Mouse (Mus musculus): Measurements from ENCODE around the gene Ankfy1. TPM values are rescaled to one million over a fixed set of nuclear protein-coding genes. Genes with fewer than 3 reads are reported as not detected.
"Not testable (repeated sequence)": the region's sequence is repeated elsewhere in the genome, so short reads cannot be mapped to it uniquely, and the experiment has no call there.

Gene Ankfy1
- polyA plus RNA-seq, 1 experiment from 2014 or later, result 21.0 TPM

DNA sequence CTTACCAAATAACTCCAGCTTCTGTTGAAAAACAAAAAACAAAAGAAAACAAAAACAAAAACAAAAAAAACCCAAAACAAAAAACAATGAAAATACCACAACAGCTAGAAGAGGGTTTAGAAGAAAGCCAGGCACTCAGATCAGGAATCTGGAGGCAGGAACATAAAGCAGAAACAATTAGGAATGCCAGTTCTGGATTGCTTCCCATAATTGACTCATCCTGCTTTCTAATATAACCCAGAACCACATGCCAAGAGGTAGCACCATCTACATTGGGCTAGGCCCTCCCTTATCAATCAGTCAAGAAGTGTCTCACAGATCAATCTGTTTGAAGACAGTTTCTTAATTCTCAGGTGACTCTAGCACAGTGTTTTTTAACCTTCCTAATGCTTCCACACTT is 9.1 kb upstream of the Ankfy1 start:
- Histone ChIP-seq H3K27ac (replicated peaks) (no peak overlapping the region), H3K4me3 (replicated peaks) (no peak overlapping the region), H3K9me3 (replicated peaks) (no peaks in the 10 kb centered on the region), H3K27me3 (no peaks in the 10 kb centered on the region), H3K4me1 (no peaks in the 10 kb centered on the region), H3K36me3 (peaks cover 7% of the 10 kb centered on the region), H3K4me2 (replicated peaks) (no peak overlapping the region), H3K9ac (no peak overlapping the region)
- no peak for ATAC-seq (ENCODE audit: insufficient number of reproducible peaks, low FRiP score, low TSS enrichment, low read depth)

DNA sequence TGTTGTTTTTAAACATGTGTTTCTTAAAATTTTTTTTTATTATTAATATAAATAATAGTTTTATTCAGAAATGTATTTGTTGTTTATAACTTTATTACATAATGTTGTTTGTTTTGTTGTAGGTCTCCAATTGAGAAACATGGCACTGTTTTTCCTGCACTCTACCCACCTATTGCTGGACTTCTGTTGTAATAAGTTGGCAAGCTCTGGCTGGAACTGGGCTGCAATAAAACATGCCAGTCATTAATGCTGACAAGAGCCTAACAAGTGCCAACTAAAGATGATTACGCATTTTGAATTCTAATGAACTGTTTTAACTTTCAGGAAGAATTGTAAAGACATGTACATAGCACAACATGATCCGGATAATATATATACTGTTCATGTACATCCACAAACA is 6.4 kb upstream of the Ankfy1 start:
- Histone ChIP-seq H3K4me3 (replicated peaks) (no peak overlapping the region), H3K4me2 (replicated peaks) (no peak overlapping the region), H3K4me1 (no peaks in the 10 kb centered on the region), H3K27ac (replicated peaks) (no peak overlapping the region), H3K36me3 (peaks cover 7% of the 10 kb centered on the region), H3K9ac (no peak overlapping the region), H3K27me3 (no peaks in the 10 kb centered on the region), H3K9me3 (replicated peaks) (no peaks in the 10 kb centered on the region)
- WGBS, result 98% methylated on average over 2 of the region's 2 CpGs
- ATAC-seq (ENCODE audit: insufficient number of reproducible peaks, low FRiP score, low TSS enrichment, low read depth), result no peak

DNA sequence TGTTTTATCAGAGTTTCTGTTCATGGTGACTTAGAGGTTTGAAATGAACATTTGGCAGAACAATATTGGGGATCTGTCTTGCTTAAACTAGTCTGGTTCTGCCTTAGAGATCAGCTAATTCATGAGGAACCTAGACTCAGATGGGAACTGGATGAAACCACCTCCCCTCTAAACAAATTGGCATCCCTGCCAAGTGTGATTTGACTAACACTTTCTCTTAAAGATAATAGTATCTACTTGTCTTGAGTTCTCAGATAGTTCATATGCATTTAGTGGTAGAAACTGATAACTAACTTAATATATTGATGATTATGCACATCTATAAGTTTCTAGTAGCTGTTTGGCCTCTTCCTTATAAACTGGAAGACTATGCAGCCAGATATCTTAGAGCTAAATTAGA is 3.1 kb upstream of the Ankfy1 start:
- Histone ChIP-seq H3K9me3 (replicated peaks) (no peaks in the 10 kb centered on the region), H3K27me3 (no peaks in the 10 kb centered on the region), H3K4me2 (replicated peaks) (no peak overlapping the region), H3K9ac (no peak overlapping the region), H3K4me1 (peaks cover 20% of the 10 kb centered on the region), H3K27ac (replicated peaks) (no peak overlapping the region), H3K4me3 (replicated peaks) (no peak overlapping the region), H3K36me3 (peaks cover 4% of the 10 kb centered on the region; the same call in 1 of the 2 replicates)
- no peak for ATAC-seq (ENCODE audit: insufficient number of reproducible peaks, low FRiP score, low TSS enrichment, low read depth)

DNA sequence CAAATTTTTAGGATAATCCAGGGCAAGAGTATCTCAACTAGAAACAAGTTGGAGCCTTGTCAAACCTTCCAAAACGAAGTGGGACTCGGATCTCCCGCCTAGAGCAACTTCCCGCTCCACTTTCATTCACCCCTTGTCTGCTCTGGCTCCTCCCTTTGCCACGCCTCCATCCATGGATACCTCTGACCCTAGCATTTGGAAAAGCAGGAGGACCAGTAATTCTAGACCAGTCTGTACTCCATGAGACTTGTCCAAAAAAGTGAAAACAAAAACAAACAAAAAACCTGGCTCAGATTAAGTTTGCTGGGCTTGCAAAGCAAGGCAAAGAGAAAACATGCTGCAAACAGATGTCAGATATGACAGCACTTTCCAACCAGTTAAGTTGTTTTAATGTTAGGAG is 1.6 kb upstream of the Ankfy1 start:
- H3K9ac ChIP-seq, result no peak overlapping the region
- H3K9me3 ChIP-seq (replicated peaks), result no peaks in the 10 kb centered on the region
- no peak overlapping the region for H3K4me3 ChIP-seq (replicated peaks)
- no peak; the same call in 1 of the 2 replicates for ATAC-seq (ENCODE audit: insufficient number of reproducible peaks, low FRiP score, low TSS enrichment, low read depth)
- H3K27me3 ChIP-seq, result no peaks in the 10 kb centered on the region
- no peak overlapping the region for H3K27ac ChIP-seq (replicated peaks)
- peaks cover 27% of the 10 kb centered on the region for H3K4me1 ChIP-seq
- 6% methylated on average over 5 of the region's 5 CpGs for WGBS
- 0 out of 2 replicates have a peak, but pooled peaks cover 4% of the 10 kb centered on the region for H3K36me3 ChIP-seq
- H3K4me2 ChIP-seq (replicated peaks), result no peak overlapping the region

DNA sequence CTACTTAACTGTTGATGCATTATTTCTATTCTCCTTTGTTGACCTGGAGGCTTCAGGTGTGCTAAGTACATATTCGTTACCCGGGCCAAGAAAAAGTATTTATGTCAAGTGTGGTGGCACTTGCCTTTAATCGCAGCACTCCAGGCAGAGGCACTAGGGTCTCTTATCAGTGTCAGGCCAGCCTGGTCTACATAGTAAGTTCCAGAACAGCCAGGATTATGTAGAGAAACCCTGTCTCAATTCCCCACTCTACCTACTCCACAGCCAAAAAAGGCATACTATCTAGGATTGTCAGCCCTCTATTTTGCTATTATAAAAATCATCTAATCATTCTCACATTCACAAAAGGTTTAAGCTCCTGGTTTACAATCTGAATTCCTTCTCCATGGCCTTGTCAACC is 691 bp upstream of the Ankfy1 start:
- H3K4me3 ChIP-seq (replicated peaks), result peak overlapping the region; percentile 94
- H3K9me3 ChIP-seq (replicated peaks), result no peaks in the 10 kb centered on the region
- H3K4me1 ChIP-seq, result peaks cover 27% of the 10 kb centered on the region
- no peaks in the 10 kb centered on the region for H3K27me3 ChIP-seq
- 76% methylated on average over 3 of the region's 3 CpGs for WGBS
- no peak overlapping the region for H3K9ac ChIP-seq
- ATAC-seq (ENCODE audit: insufficient number of reproducible peaks, low FRiP score, low TSS enrichment, low read depth), result no peak
- H3K27ac ChIP-seq (replicated peaks), result no peak overlapping the region
- peak overlapping the region; percentile 79 for H3K4me2 ChIP-seq (replicated peaks)
- 0 out of 2 replicates have a peak, but pooled peaks cover 4% of the 10 kb centered on the region for H3K36me3 ChIP-seq

DNA sequence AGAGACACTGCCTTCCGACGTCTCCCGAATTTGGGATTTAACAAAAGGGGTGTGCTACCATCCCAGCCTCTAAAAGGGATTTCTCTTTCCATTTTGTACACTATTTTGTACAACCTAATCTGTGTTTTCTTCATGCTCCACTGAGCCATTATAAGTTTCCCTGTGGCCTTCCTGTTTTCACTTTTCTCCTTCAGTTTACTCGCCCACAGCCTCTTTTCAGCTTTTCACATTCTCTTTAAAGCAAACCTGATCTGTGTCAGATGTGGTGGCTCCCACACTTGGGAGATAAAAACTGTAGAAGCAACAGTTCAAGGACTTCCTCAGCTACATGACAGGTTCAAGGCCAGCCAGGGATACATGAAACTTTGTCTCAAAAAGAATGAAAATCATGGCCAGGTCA is 2.5 kb downstream of the Ankfy1 start:
- H3K27me3 ChIP-seq, result no peaks in the 10 kb centered on the region
- H3K27ac ChIP-seq (replicated peaks), result no peak overlapping the region
- H3K4me3 ChIP-seq (replicated peaks), result no peak overlapping the region
- ATAC-seq (ENCODE audit: insufficient number of reproducible peaks, low FRiP score, low TSS enrichment, low read depth), result no peak
- H3K9ac ChIP-seq, result no peak overlapping the region
- WGBS, result 84% methylated on average over 4 of the region's 4 CpGs
- no peaks in the 10 kb centered on the region for H3K9me3 ChIP-seq (replicated peaks)
- peaks cover 27% of the 10 kb centered on the region for H3K4me1 ChIP-seq
- no peak overlapping the region for H3K4me2 ChIP-seq (replicated peaks)
- no peaks in the 10 kb centered on the region for H3K36me3 ChIP-seq

DNA sequence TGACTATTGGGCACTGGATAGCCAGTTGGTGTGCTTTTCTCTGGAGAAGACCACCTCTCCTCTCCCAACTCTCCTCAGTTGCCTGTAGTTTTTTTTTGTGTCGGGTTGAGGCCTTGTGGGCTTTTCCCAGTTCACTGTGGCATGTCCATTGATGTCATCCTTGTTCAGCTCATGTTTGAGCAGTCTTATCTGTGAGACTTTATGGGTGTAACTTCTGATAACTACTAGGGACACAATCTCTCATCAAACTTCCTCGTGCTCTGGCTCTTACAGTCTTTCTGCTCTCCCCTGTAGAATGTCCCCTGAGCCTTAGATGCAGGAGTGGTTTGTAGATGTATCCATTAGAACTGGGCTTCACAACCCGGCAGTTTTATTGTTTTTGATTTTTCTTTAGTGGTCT is 5.2 kb downstream of the Ankfy1 start:
- Histone ChIP-seq H3K4me1 (peaks cover 21% of the 10 kb centered on the region), H3K9ac (no peak overlapping the region), H3K27me3 (no peaks in the 10 kb centered on the region), H3K27ac (replicated peaks) (no peak overlapping the region), H3K4me3 (replicated peaks) (no peak overlapping the region), H3K9me3 (replicated peaks) (no peaks in the 10 kb centered on the region), H3K4me2 (replicated peaks) (no peak overlapping the region), H3K36me3 (no peaks in the 10 kb centered on the region)
- no peak for ATAC-seq (ENCODE audit: insufficient number of reproducible peaks, low FRiP score, low TSS enrichment, low read depth)
- WGBS, result 86% methylated on average over 3 of the region's 3 CpGs

DNA sequence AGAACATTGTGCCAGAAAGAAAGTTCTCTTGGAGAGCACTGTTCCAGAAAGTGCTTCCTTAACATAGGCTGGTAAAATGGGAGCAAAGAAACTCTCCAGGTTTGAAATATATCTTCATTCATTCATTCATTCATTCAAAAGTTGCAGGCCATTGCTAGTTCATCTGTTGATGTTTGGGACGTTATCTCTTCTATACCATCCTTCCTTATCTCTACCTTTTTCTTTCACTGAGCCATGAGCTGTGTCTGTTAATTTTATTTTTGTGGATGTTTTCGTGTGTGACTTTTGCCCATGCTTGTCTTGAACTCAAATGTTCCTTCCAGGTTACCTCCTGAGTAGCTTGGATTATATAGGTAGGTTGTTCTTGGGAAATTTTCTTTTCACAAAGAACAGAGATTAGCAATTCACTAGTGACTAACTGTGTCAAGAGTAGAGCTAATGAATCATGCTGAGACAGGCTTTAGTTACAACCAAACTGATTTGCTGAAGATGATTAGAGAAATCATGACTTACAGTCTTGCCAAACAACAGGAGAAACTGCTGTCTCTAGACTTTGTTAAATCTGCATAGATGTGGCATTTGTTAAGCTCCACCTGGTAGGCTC is 6.7 kb downstream of the Ankfy1 start:
- Histone ChIP-seq H3K4me2 (replicated peaks) (no peak overlapping the region), H3K9me3 (replicated peaks) (no peaks in the 10 kb centered on the region), H3K36me3 (no peaks in the 10 kb centered on the region), H3K4me1 (peaks cover 9% of the 10 kb centered on the region; the same call in 1 of the 2 replicates), H3K27ac (replicated peaks) (no peak overlapping the region), H3K27me3 (no peaks in the 10 kb centered on the region), H3K4me3 (replicated peaks) (no peak overlapping the region), H3K9ac (no peak overlapping the region)
- WGBS, result 91% methylated on average over 2 of the region's 2 CpGs
- no peak for ATAC-seq (ENCODE audit: insufficient number of reproducible peaks, low FRiP score, low TSS enrichment, low read depth)

DNA sequence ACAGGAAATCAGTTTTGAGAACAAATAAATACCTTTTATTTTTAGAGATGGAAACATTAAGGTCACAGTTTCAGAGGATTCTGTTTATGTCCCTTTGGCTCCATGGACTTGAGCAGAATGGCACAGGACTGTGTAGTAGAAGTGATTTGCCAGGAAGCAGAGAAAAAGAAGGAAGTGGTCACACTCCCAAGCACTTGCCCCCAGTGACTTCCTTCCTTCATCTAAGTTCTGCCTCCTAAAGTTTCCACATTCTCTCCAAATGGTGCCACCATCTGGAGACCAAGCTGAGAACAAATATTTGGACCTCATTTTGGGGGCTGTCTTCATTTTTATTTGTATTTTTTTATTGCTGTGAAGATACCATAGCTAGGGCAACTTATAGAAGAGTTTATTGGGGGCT is 7.5 kb downstream of the Ankfy1 start:
- Histone ChIP-seq H3K4me3 (replicated peaks) (no peak overlapping the region), H3K4me2 (replicated peaks) (no peak overlapping the region), H3K9me3 (replicated peaks) (no peaks in the 10 kb centered on the region), H3K4me1 (0 out of 2 replicates have a peak, but pooled peaks cover under 1% of the 10 kb centered on the region), H3K36me3 (no peaks in the 10 kb centered on the region), H3K27me3 (no peaks in the 10 kb centered on the region), H3K9ac (no peak overlapping the region), H3K27ac (replicated peaks) (no peak overlapping the region)
- ATAC-seq (ENCODE audit: insufficient number of reproducible peaks, low FRiP score, low TSS enrichment, low read depth), result no peak

DNA sequence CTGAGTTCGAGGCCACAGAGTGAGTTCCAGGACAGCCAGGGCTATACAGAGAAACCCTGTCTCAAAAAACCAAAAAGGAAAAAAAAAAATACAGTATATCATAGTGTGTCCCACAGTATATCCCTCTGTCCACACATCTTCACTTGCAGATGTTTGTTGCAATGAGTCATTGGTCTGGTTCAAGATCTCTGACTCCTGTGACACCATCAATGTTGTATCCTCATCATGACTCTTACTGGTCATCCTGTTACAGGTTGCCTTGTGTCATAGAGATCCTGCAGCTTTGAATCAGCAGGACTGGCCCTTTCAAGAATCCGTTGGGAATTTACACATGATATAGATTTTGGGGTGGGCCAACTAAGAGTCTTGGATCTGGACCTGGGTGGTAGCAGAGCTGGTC is 15.3 kb downstream of the Ankfy1 start:
- WGBS, result 82% methylated on average over 2 of the region's 2 CpGs
- H3K27me3 ChIP-seq; H3K9me3 ChIP-seq (replicated peaks); H3K36me3 ChIP-seq; H3K27ac ChIP-seq (replicated peaks); H3K9ac ChIP-seq; H3K4me1 ChIP-seq; H3K4me3 ChIP-seq (replicated peaks); ATAC-seq (ENCODE audit: insufficient number of reproducible peaks, low FRiP score, low TSS enrichment, low read depth); H3K4me2 ChIP-seq (replicated peaks): not testable (repeated sequence)

DNA sequence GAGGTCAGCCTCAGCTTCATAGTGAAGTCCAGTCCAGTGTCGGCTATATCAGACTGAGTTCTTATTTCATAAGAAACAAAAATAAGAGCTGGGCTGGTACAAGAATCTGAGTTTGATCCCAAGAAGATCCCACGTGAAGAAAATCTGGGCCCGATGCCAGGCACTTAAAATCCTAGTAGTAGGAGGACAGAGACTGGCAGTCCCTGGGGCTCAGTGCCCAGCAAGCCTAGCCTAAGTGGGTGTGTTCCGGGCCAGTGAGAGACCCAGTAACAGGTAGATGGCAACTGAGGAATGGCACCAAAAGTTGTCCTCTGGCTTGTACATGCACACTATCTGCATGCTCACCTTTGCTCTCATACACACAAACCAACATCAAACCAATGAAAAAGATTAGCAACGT is 22.9 kb downstream of the Ankfy1 start:
- ATAC-seq (ENCODE audit: insufficient number of reproducible peaks, low FRiP score, low TSS enrichment, low read depth), result no peak
- Histone ChIP-seq H3K9ac (no peak overlapping the region), H3K27me3 (no peaks in the 10 kb centered on the region), H3K27ac (replicated peaks) (no peak overlapping the region), H3K36me3 (peaks cover 27% of the 10 kb centered on the region), H3K4me1 (no peaks in the 10 kb centered on the region), H3K4me2 (replicated peaks) (no peak overlapping the region), H3K9me3 (replicated peaks) (no peaks in the 10 kb centered on the region), H3K4me3 (replicated peaks) (no peak overlapping the region)
- 84% methylated on average over 5 of the region's 5 CpGs for WGBS

DNA sequence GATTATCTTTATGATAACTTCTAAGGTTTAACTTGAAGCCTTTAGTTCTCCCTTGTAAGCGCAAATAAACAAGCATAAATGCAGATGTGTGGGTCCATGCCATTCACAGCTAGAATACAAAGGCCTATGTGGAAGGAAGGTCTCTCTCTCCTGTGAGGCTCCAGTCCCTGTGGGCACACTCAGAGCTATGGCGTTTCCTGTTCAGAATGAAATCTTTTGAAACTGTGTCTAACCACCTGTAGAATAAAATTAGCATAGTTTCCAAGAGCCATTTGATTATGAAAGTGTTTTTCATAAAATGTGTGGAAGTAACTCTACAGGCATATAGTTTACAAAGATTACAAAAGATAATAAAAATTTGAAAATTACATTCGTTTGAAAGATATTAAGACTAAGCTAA is 28.4 kb downstream of the Ankfy1 start:
- no peak overlapping the region for H3K9ac ChIP-seq
- H3K27me3 ChIP-seq, result no peaks in the 10 kb centered on the region
- no peak overlapping the region for H3K4me3 ChIP-seq (replicated peaks)
- no peak for ATAC-seq (ENCODE audit: insufficient number of reproducible peaks, low FRiP score, low TSS enrichment, low read depth)
- peaks cover 22% of the 10 kb centered on the region for H3K36me3 ChIP-seq
- H3K27ac ChIP-seq (replicated peaks), result no peak overlapping the region
- 89% methylated on average over 3 of the region's 3 CpGs for WGBS
- no peaks in the 10 kb centered on the region for H3K4me1 ChIP-seq
- H3K4me2 ChIP-seq (replicated peaks), result no peak overlapping the region
- no peaks in the 10 kb centered on the region for H3K9me3 ChIP-seq (replicated peaks)

All from embryonic facial prominence, embryonic 15.5 days (tissue).